Mouse (Mus musculus) layer of hippocampus, postnatal 25 days (tissue): ENCODE data around the gene Siglec1. TPM values are rescaled to one million over a fixed set of nuclear protein-coding genes. Genes with fewer than 3 reads are reported as not detected.
"Not testable (repeated sequence)": the region's sequence is repeated elsewhere in the genome, so short reads cannot be mapped to it uniquely, and the experiment has no call there.

Source experiments
- DNase-seq, 2 experiments: peaks; one replicate each; pipeline ENCODE4 v3.0.0; 2022; ENCODE audit warnings: mixed read lengths in 2 of 2, low spot score in 1 of 2; ENCODE audit errors: extremely low spot score in 1 of 2
- total RNA-seq, 2 experiments: library from RNA; stranded (reverse); gene quantifications; 2 replicates each; pipeline ENCODE4 v1.2.3; 2021

Siglec1 gene
- under 1 TPM; 0.22 to 0.31 TPM for total RNA-seq

DNA sequence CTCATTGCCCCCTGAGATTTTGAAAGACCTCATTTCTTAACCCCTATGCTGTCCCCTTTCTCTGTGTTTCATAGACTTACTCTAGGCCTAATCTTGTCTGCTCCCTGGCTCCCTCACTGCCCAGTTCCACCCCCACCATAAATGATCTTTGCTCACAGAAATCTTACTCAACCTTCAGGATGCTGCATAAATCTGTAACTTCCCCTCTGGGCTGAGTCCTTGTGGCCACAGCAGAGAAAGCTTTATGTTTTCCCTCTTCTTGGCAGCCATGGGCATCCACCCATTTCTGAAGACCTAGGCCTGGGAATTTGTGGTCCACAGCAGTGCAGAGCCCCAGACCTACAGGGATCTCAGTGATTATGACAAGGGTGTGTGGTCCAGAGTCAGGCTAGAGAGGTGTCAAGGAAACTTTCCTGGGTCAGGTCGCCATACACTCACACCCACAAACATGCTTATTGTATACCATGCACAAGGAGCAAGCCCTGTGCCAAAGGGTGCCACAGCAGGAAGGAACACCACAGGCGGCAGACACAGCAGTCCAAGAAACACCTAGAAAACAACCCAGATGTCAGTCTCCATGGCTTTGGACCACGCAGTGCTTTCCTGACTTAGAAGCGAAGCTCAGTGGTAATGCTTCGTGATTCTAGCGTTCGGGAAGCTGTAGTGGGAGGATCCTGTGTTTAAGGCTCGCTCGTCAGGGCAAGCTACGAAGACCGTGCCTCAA is at the start of gene Siglec1:
Gene Siglec1 (minus strand): TSS at position 99 of the 724 bp plus-strand sequence.
- DNase-seq: no peak

DNA sequence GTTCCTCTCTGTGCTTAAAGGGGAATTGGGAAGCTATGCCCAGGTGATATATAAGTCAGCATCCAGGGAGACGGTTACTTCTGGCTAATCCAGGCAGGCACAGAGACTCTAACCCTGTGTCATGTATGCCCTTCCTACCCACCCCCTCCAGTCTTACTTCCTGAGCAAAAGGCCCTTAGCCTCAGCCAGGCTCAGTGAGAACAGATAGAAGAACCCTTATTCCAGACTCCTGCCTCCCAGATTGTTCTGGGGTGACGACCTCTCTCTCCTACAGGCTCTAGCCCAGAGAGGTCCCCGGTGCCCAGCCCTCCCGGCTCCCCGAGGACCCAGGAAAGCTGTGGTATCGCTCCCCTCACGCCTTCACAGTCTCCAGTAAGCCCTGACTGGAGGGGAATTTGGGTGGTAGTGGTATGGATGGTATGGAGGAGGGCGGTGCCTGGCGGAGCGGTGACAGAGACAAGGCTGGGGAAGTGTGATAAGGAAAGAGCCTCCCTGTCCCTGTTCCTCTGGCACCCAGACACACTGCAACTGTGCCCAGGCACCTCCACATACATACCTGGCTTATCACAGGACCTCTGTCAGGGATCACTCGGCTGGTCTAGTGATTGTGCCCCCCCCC is 49.1 kb upstream of the Siglec1 start:
- DNase-seq: no peak

- no peak for DNase-seq
Observed at GRCm38 (mm10) chr2:131134826-131135400, 48.3 kb upstream of the Siglec1 start.

GRCm38 (mm10) chr2:131134381-131134780 is 47.8 kb upstream of the Siglec1 start:
- no peak for DNase-seq

DNA sequence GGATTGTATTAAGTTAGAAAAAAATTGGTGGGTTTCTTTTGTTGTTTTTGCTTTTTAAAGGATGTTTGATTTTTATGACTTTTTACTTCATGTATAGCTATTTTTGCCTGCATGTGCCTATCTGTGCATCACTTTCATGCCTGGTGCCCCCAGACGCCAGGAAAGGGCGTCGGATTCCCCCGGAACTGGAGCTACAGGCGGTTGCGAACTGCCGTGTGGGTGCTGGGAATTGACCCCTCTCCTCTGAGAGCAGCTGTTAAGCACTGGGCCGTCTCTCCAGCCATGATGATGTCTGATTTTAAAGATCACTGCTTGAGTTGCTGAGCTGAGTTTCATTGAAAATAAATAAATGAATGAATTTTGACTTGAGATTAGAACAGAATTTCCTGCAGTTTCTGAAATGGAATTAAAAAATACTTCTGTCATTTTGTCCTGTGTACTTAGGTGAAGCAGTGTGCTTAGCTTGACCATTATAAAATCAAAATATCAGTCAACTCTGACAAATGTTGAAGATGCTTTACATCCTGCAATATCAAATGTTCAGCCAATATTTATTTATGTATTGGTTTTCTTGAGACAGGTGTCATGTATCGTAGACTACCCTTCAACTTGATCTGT is 46.5 kb upstream of the Siglec1 start, which contains the start of gene Gm11037:
Gene Gm11037 (plus strand): TSS at position 568 of the 618 bp plus-strand sequence.
- DNase-seq: no peak

GRCm38 (mm10) chr2:131132111-131132888 is 45.7 kb upstream of the Siglec1 start:
- DNase-seq: no peak

DNA sequence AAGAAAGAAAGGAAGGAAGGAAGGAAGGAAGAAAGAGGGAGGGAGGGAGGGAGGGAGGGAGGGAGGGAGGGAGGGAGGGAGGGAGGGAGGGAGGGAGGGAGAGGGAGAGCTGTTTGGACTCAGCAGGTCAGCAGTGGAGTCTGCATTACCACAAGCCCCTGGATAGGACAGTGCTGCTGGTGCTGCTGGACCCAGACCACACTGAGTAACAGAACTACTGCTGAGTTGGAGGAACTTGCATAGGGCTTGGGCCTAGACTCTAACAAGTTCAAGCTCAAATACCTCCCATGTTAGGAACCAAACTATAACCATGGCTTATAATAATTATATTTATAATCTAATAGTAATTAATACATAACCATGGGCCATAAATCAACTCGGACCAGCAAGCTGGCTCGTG is 44.3 kb upstream of the Siglec1 start:
- DNase-seq: no peak

GRCm38 (mm10) chr2:131129836-131130235 is 43.3 kb upstream of the Siglec1 start:
- no peak for DNase-seq

DNA sequence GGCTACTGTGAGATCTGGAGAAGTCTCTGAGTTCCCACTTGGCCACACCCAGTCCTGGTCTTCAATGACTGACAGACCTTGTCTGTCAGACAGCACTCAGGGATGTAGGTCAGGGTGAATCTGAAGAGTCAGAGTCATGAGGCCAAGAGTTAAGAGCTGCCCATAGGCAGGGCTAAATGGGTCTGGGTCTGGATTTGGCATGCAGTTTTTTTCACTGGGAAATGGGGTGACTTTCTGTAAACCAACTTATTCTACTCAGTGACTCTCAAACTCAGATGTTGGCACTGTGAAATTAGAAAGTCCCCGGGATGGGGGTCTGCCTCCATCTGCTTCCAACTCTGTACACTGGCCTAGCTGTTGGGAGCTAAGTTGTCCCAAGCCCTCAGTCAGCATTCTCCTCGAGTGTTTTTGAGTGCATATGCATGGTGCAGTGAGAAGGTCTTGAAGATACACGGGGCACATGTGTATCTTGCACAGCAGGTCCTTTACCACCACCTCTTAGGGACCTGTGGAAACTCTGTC is 42.1 kb upstream of the Siglec1 start:
- DNase-seq: no peak

GRCm38 (mm10) chr2:131128211-131128610 is 41.6 kb upstream of the Siglec1 start:
- DNase-seq: no peak

DNA sequence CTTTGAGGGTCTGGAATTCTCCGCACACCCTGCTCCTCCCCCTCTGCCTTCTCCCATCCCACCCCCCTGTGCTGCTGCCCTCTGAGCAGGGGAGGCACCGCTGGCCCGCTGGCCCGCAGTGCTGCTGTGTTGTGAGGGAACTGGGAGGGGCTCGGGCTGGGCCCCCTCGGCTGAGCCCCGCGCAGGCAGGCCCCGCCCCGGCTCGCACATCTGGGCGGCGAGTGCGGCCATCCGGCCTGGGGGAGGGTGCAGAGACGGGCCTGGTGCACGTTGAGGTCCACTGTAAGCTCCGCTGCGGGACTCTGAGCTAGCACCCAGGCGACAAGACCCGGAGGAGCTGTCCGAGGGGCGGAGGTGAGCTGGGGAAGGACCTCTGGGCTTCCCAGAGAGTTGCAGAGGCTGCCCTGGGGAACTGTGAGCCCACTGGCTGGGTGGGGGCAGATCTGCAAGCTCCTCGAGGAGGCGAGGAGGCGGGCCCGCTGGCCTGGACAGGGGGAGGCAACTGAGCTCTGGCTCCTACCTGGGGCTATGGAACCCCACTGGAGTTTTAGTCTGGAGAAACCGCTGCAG is 40.7 kb upstream of the Siglec1 start, which contains the start of gene Hspa12b:
Gene Hspa12b (plus strand): TSS at position 120 of the 570 bp plus-strand sequence.
- DNase-seq: no peak

GRCm38 (mm10) chr2:131125964-131126815 is 39.6 kb upstream of the Siglec1 start:
- DNase-seq: no peak

DNA sequence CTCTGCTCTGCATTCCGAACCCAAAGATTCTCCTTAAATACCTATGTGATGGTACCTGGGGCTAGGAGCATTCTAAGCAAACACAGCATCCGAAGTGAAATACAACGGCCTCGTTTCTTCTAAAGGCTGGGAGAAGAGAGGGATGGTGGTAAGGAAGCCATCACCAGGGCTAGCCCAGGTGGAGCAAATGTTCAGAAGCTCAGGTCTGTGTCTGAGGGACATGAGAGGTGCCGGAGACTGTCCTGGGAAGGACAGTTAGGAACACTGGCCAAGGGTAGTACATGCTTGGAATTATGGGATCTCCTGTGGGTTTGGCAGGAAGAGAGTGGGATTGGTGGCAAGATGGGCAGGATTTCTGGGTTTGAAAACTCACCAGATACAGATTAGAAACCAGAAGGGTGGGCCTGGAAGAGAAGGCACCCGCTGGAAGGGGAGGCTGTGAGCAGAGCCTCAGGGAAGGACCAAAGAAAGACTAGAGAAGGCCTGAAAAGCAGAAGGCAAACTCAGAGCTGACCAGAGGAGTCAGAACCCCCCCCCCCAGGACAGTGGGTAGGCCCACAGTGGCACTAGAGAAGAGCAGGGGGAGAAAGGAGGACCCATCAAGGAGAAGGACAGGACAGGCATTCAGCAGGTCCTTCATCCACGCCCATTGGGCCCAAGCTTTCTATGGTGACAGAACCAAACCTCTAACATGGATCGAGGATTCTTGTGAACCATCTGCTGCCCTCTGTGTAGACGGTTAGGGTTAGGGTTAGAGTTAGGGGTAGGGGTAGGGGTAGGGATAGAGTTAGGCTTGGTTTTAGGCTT is 38.8 kb upstream of the Siglec1 start:
- no peak for DNase-seq

GRCm38 (mm10) chr2:131124166-131124565 is 37.6 kb upstream of the Siglec1 start:
- no peak for DNase-seq

GRCm38 (mm10) chr2:131118968-131119574 is 32.5 kb upstream of the Siglec1 start:
- no peak for DNase-seq

DNA sequence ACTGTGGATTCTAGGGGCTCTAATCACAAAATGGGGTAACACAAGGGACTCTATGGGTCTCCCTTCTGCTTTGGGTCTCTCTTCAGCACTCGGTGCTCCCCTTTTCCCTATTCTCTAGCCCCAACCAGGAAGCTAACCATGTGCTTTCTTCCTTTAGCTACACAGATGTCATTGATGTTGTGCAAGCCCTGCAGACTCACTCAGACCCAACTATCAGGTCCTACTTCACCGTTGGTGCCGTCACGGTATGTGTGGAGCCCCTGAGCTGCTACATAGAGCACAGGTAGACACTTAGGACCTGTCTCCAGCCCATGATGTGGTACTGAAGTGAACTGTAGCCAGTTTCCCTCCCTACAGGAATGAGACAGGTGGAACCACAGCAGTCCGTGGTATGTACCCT is 19.4 kb upstream of the Siglec1 start:
- no peak for DNase-seq

DNA sequence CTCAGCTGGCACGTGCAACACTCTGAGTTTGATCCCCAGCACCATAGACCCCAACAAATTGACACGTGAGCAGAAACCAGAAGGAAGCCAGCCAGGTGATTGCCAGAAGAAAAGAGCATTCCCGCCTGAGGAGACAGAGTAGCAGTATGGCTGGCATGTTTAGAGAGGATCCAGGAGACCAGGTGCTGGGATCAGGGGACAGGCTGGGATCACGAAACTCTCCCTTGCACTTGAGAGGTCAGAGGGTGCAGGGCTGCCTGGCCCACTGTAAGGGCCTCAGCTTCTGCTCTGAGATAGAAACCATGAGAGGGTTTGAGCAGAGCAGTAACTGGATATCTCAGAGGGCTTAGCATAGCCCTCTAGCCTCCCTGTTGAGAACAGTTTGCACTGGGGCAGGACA is 18.5 kb upstream of the Siglec1 start:
- DNase-seq: not testable (repeated sequence)

- DNase-seq: no peak
Observed at GRCm38 (mm10) chr2:131104021-131104420, 17.5 kb upstream of the Siglec1 start.
